Mouse (Mus musculus) midbrain, embryonic 16.5 days (tissue): ENCODE measurements around the gene Mtmr6. TPM values are rescaled to one million over a fixed set of nuclear protein-coding genes. Genes with fewer than 3 reads are reported as not detected.

Experiments
- ATAC-seq: fragments of 200-750 bp; cut with Nextera tagmentation; 2 replicates; pipeline ENCODE4 v1.8.0; 2017; ENCODE audit warnings: moderate TSS enrichment
- H3K27ac ChIP-seq: fragments of 300-500 bp; sonication (generic); 2 replicates; pipeline ENCODE4 v1.5.1; 2014; ENCODE audit warnings: mild to moderate bottlenecking, low read length, mixed read lengths
- H3K27me3 ChIP-seq: fragments of 300-500 bp; sonication (generic); 2 replicates; pipeline ENCODE4 v1.6.1; 2014; ENCODE audit warnings: low read depth, low read length, mixed read lengths; ENCODE audit not compliant: control insufficient read depth, insufficient read depth
- H3K36me3 ChIP-seq: fragments of 300-500 bp; sonication (generic); 2 replicates; pipeline ENCODE4 v1.6.1; 2014; ENCODE audit warnings: mild to moderate bottlenecking, low read length, moderate library complexity, mixed read lengths; ENCODE audit not compliant: control insufficient read depth, insufficient read depth
- H3K4me1 ChIP-seq: fragments of 300-500 bp; sonication (generic); 2 replicates; pipeline ENCODE4 v1.6.1; 2014; ENCODE audit warnings: mild to moderate bottlenecking, low read length, mixed read lengths; ENCODE audit not compliant: control insufficient read depth, insufficient read depth
- H3K4me2 ChIP-seq: fragments of 300-500 bp; sonication (generic); 2 replicates; pipeline ENCODE4 v1.6.1; 2014; ENCODE audit warnings: mild to moderate bottlenecking, low read length, mixed read lengths
- H3K4me3 ChIP-seq: fragments of 300-500 bp; sonication (generic); 2 replicates; pipeline ENCODE4 v1.5.1; 2014; ENCODE audit warnings: low read depth, mild to moderate bottlenecking, low read length, moderate library complexity, mixed read lengths
- H3K9ac ChIP-seq: fragments of 300-500 bp; sonication (generic); 2 replicates; pipeline ENCODE4 v1.6.1; 2014; ENCODE audit warnings: low read depth, low read length, mixed read lengths
- H3K9me3 ChIP-seq: fragments of 300-500 bp; sonication (generic); replicated peaks from 2 replicates; pipeline ENCODE4 v1.6.1; 2014; ENCODE audit warnings: mild to moderate bottlenecking, low read length, mixed read lengths; ENCODE audit not compliant: control insufficient read depth, poor library complexity, severe bottlenecking
- WGBS: fragments of 180-500 bp; shearing (Covaris S2); extraction: QIAGEN DNeasy Blood & Tissue Kit; methylation state at CpG from one replicate; pipeline ENCODE4 v1.1.7; 2014; 5-methylcytosine and 5-hydroxymethylcytosine counted together
- polyA plus RNA-seq: library from polyadenylated mRNA; unstranded; fragments of >200 nt; fragmentation: Nextera tagmentation; extraction: Ambion mirVana; gene quantifications from 2 replicates; pipeline ENCODE4 v1.2.1, GENCODE M21; 2015

Mtmr6 gene
- polyA plus RNA-seq, 1 experiment from 2014 or later = 62.9 TPM

GRCm38 (mm10) chr14:60252004-60253000 lies 12.7 kb upstream of the Mtmr6 start:
- WGBS = 14% methylated on average over 15 of the region's 15 CpGs
- peak overlapping the region; percentile 84 for H3K9ac ChIP-seq
- peak; percentile 47 for ATAC-seq

GRCm38 (mm10) chr14:60253466-60253865 lies 11.6 kb upstream of the Mtmr6 start:
- H3K36me3 ChIP-seq = no peaks in the 10 kb centered on the region

More at GRCm38 (mm10) chr14:60252004-60253000, 12.7 kb upstream of the Mtmr6 start:
- no peaks in the 10 kb centered on the region for H3K36me3 ChIP-seq
- peak overlapping the region; percentile 76 for H3K4me2 ChIP-seq
- peak overlapping the region; percentile 90 for H3K27ac ChIP-seq
- H3K27me3 ChIP-seq = no peaks in the 10 kb centered on the region
- H3K4me1 ChIP-seq = peaks cover 22% of the 10 kb centered on the region
- H3K9me3 ChIP-seq = no peaks in the 10 kb centered on the region
- H3K4me3 ChIP-seq = peak overlapping the region; percentile 56

GRCm38 (mm10) chr14:60254774-60255173 lies 10.3 kb upstream of the Mtmr6 start:
- no peaks in the 10 kb centered on the region for H3K36me3 ChIP-seq
- ATAC-seq = no peak
- H3K4me2 ChIP-seq = no peak overlapping the region
- H3K27me3 ChIP-seq = no peaks in the 10 kb centered on the region
- H3K4me1 ChIP-seq = peaks cover 12% of the 10 kb centered on the region
- H3K4me3 ChIP-seq = no peak overlapping the region
- no peaks in the 10 kb centered on the region for H3K9me3 ChIP-seq
- H3K9ac ChIP-seq = no peak overlapping the region
- no peak overlapping the region for H3K27ac ChIP-seq

More at GRCm38 (mm10) chr14:60253466-60253865, 11.6 kb upstream of the Mtmr6 start:
- Histone ChIP-seq H3K4me2 (no peak overlapping the region), H3K9me3 (no peaks in the 10 kb centered on the region), H3K4me1 (peaks cover 22% of the 10 kb centered on the region), H3K27ac (no peak overlapping the region), H3K9ac (no peak overlapping the region), H3K4me3 (no peak overlapping the region), H3K27me3 (no peaks in the 10 kb centered on the region)
- ATAC-seq = no peak
- 95% methylated on average over 3 of the region's 3 CpGs for WGBS

GRCm38 (mm10) chr14:60256356-60256755 lies 8.7 kb upstream of the Mtmr6 start:
- no peak overlapping the region for H3K27ac ChIP-seq
- H3K4me2 ChIP-seq = no peak overlapping the region
- H3K36me3 ChIP-seq = no peaks in the 10 kb centered on the region
- WGBS = 34% methylated on average over 3 of the region's 3 CpGs
- no peak overlapping the region for H3K9ac ChIP-seq
- no peak for ATAC-seq
- H3K4me3 ChIP-seq = no peak overlapping the region
- no peaks in the 10 kb centered on the region for H3K27me3 ChIP-seq
- H3K9me3 ChIP-seq = no peaks in the 10 kb centered on the region
- H3K4me1 ChIP-seq = peaks cover 5% of the 10 kb centered on the region

- no peak overlapping the region for H3K4me2 ChIP-seq
- no peaks in the 10 kb centered on the region for H3K27me3 ChIP-seq
- WGBS = 83% methylated on average over 4 of the region's 4 CpGs
- no peak overlapping the region for H3K9ac ChIP-seq
- H3K9me3 ChIP-seq = no peaks in the 10 kb centered on the region
- H3K4me3 ChIP-seq = no peak overlapping the region
- H3K27ac ChIP-seq = no peak overlapping the region
- H3K4me1 ChIP-seq = peaks cover 5% of the 10 kb centered on the region
- ATAC-seq = no peak
- no peaks in the 10 kb centered on the region for H3K36me3 ChIP-seq
Measured at GRCm38 (mm10) chr14:60257101-60257500, 7.9 kb upstream of the Mtmr6 start.

GRCm38 (mm10) chr14:60257851-60258250 lies 7.2 kb upstream of the Mtmr6 start:
- no peak overlapping the region for H3K4me3 ChIP-seq
- H3K9ac ChIP-seq = no peak overlapping the region
- no peaks in the 10 kb centered on the region for H3K9me3 ChIP-seq
- no peak overlapping the region for H3K27ac ChIP-seq
- no peak overlapping the region for H3K4me2 ChIP-seq
- no peak for ATAC-seq
- no peaks in the 10 kb centered on the region for H3K36me3 ChIP-seq
- 81% methylated on average over 1 of the region's 1 CpGs for WGBS
- H3K4me1 ChIP-seq = no peaks in the 10 kb centered on the region
- no peaks in the 10 kb centered on the region for H3K27me3 ChIP-seq

- WGBS = 71% methylated on average over 7 of the region's 7 CpGs
- ATAC-seq = no peak
Measured at GRCm38 (mm10) chr14:60262316-60262715, 2.7 kb upstream of the Mtmr6 start.

GRCm38 (mm10) chr14:60269333-60269732 lies 4.3 kb downstream of the Mtmr6 start:
- Histone ChIP-seq H3K9ac (no peak overlapping the region), H3K4me3 (no peak overlapping the region), H3K36me3 (no peaks in the 10 kb centered on the region), H3K27me3 (no peaks in the 10 kb centered on the region), H3K9me3 (no peaks in the 10 kb centered on the region), H3K4me2 (no peak overlapping the region), H3K4me1 (peaks cover 22% of the 10 kb centered on the region), H3K27ac (no peak overlapping the region)
- WGBS = 87% methylated on average over 6 of the region's 6 CpGs
- no peak for ATAC-seq

More at GRCm38 (mm10) chr14:60262316-60262715, 2.7 kb upstream of the Mtmr6 start:
- H3K9ac ChIP-seq = no peak overlapping the region
- H3K4me3 ChIP-seq = no peak overlapping the region
- no peak overlapping the region for H3K27ac ChIP-seq
- H3K27me3 ChIP-seq = no peaks in the 10 kb centered on the region
- peaks cover 12% of the 10 kb centered on the region for H3K4me1 ChIP-seq
- H3K4me2 ChIP-seq = no peak overlapping the region
- H3K9me3 ChIP-seq = no peaks in the 10 kb centered on the region
- no peaks in the 10 kb centered on the region for H3K36me3 ChIP-seq

GRCm38 (mm10) chr14:60273346-60273745 lies 8.3 kb downstream of the Mtmr6 start:
- Histone ChIP-seq H3K36me3 (peaks cover 3% of the 10 kb centered on the region; the same call in 1 of the 2 replicates), H3K4me3 (no peak overlapping the region), H3K9me3 (no peaks in the 10 kb centered on the region), H3K27me3 (no peaks in the 10 kb centered on the region), H3K27ac (no peak overlapping the region), H3K4me1 (0 out of 2 replicates have a peak, but pooled peaks cover 3% of the 10 kb centered on the region), H3K4me2 (no peak overlapping the region), H3K9ac (no peak overlapping the region)
- 80% methylated on average over 6 of the region's 6 CpGs for WGBS
- no peak for ATAC-seq
